Mouse (Mus musculus) bone marrow, adult 2 months (tissue): Measurements from ENCODE around the gene Hsp90b1.
A peak's percentile ranks its signal among the peaks of the same experiment; 100 is the strongest.
"Not testable (repeated sequence)": the region's sequence is repeated elsewhere in the genome, so short reads cannot be mapped to it uniquely, and the experiment has no call there.

ENCODE experiments used
- CTCF ChIP-seq: fragments of 200-500 bp; IDR thresholded peaks from 2 replicates; pipeline ENCODE4 v1.5.1; 2011; ENCODE audit warnings: low read length, control low read depth; ENCODE audit not compliant: control insufficient read depth, insufficient read depth
- POLR2A ChIP-seq: fragments of 200-500 bp; IDR thresholded peaks from 2 replicates; pipeline ENCODE4 v1.6.1; 2011; ENCODE audit warnings: low read depth, mild to moderate bottlenecking, control low read depth, low read length, borderline replicate concordance; ENCODE audit not compliant: control insufficient read depth

DNA sequence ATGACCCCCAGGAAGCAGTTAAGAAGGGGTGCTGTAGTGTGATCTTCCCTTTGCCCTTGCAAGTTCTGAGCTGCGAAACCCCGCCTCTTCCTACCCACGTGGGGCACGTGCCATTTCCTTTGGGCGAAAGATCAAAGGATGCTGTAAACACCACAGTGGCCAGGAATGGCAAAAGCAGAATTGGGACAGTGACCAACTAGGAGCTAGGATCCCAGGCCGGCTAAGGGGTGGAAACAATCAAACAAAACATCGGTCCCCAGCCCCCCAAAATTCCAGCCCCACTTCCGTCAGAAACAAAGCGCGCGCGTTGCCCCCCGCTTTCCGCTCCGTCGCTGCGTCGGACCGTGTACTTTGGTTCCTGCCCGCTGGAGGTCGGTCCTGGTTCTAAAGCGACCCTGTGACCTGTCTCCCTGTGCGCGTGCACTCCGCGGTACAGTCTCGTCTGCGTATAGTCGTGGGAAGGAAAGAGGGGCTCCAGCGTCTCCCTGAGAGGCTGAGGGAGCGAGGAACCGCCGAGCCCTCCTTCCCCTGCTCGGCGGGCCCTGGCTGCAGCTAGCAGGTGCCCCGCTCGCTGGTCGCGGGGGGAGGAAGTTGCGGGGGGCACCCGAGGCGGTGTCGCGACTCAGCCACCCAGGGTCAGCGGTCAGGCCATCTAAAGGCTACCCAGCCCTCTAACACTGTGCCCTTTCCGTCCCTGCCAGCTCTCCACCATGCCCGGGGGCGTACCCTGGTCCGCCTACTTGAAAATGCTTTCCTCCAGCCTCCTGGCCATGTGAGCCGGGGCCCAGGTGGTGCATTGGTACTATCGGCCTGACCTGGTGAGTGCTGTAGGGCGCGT, 19.9 kb downstream of the Hsp90b1 start:
- peak; percentile 55; the same call in 1 of the 2 replicates for TF ChIP-seq POLR2A
- not testable (repeated sequence) for TF ChIP-seq CTCF
